Mouse (Mus musculus): ENCODE measurements around the gene Pex10. TPM values are rescaled to one million over a fixed set of nuclear protein-coding genes. Genes with fewer than 3 reads are reported as not detected.

Pex10 gene
- polyA plus RNA-seq, 1 experiment from 2014 or later = 10.3 TPM

DNA sequence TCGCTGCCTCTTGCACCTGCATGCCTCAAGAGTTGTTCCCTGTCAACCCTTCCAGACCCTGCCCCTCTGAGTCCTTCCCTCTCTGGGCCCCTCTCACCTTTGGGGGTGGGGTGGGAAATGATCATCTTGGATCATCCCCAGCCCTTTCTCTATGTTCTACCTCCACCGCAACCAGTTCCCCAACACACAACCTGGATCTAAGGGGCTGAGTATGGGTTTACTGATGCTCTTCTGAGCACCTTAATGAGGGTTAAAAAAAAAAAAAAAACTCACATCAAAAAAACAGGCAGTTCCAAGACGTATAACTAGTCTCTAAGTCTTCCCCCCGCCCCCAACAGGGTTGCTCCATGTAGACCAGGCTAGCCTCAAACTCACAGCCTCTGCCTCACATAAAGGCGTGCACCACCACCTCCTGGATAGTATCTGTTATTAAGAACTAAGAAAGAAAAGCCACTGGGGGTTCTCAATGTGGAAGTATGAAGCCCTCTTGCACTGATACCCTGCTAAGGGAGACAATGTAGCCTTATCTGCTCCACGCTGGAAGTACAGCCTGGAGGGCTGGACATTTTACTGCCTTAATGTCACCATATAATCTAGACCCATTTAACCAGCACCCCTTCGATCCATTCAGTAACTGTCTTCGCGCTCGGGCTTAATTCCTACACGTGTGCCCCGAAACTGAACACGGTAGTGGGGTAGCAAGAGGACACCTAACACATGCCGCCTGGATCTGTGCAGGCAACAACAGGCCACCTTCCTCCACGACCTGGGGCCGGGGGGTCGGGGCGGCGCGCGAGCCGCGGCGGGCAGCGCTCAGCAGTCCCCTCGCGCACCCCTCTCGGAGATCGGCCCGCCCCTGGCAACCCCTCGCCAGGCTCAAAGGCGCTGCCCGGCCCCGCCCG, 18.6 kb downstream of the Pex10 start:
- H3K27ac ChIP-seq = peak overlapping the region; percentile 89
- H3K9me3 ChIP-seq (replicated peaks) = no peaks in the 10 kb centered on the region
- H3K4me2 ChIP-seq = peak overlapping the region; percentile 98
- H3K4me3 ChIP-seq = peak overlapping the region; percentile 87
- peak overlapping the region; percentile 92 for H3K9ac ChIP-seq
- peaks cover 45% of the 10 kb centered on the region for H3K36me3 ChIP-seq
- H3K4me1 ChIP-seq = peaks cover 51% of the 10 kb centered on the region
- H3K27me3 ChIP-seq (replicated peaks) = no peaks in the 10 kb centered on the region
- ATAC-seq = peak; percentile 4; the same call in 1 of the 2 replicates
- 6% methylated on average over 29 of the region's 35 CpGs for WGBS (ENCODE audit: insufficient replicate concordance)

DNA sequence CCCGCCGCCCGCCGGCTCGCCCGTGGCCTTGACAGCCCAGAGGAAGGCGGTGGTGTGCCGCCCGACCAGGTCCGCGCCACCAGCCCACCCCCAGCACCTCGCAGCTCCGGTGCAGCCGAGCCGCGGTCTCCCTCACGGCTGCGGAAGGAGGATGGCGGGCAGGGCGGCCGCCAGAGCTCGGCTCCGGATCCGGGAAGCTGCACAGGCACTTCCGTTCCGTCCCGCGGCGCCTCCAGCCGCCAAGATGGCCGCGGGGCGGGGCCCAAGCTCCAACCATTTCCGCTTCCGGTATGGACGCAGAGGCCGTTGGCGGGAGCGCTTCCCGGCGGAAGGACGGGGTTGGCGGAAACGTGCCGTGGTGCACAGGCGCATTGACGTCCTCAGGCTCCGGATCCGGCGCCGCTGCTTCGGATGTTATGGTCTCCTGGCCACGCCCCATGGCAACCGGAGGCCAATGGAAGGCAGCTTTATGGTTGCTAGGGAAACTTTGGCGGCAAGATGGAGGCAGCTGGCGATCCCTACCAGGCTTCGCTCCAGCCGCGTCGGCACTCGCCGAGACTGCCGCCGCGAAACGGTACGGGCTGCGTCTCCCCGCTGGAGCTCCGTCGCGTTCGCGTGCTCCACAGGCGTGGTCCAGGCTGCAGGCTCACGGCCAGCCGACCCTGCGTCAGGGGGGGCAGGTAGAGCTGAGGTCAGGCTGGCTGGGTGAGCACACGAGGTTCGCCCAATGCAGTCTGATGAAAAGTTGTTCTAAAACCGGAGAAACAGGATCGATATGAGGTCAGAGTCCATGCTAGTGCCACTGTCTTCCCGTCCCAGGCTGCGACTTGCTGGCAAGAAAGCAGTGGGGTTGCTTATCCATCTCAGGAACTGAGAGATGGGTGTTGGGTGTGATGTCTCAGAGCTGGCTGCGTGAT, 19.6 kb downstream of the Pex10 start, which contains the start of the genes Rer1 and Morn1:
Gene Rer1, minus strand, starts transcription at position 275 of the 917 bp plus-strand sequence.
Gene Morn1, plus strand, starts transcription at position 470 of the 917 bp plus-strand sequence.
- Histone ChIP-seq H3K27ac (peak within 1 kb of the TSS; percentile 89), H3K4me3 (peak within 1 kb of the TSS; percentile 87), H3K4me1 (peaks cover 50% of the 10 kb centered on the region), H3K27me3 (replicated peaks) (no peaks in the 10 kb centered on the region), H3K9me3 (replicated peaks) (no peaks in the 10 kb centered on the region), H3K4me2 (peak within 1 kb of the TSS; percentile 98), H3K36me3 (peaks cover 38% of the 10 kb centered on the region), H3K9ac (peak within 1 kb of the TSS; percentile 92)
- WGBS (ENCODE audit: insufficient replicate concordance) = 1% methylated on average over 79 of the region's 85 CpGs
- peak; percentile 96 for ATAC-seq

DNA sequence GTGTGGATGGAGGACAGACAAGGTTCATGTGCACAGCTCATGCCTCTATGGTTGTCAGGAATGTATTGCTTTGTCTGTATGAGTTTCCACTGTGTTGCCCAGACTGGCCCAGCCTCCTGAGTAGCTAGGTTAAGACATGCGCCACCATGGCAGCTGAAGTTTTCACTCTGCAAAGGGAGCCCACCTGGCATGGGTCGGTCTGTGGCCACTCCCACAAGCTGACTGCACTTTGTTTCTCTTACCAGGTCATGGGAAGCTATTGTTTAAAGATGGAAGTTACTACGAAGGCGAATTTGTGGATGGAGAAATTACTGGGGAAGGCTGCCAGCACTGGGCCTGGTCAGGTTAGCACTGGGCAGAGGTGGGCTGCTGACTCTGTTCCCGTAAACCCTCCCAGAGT, 22.4 kb downstream of the Pex10 start:
- Histone ChIP-seq H3K27me3 (replicated peaks) (no peaks in the 10 kb centered on the region), H3K4me2 (no peak overlapping the region), H3K9me3 (replicated peaks) (no peaks in the 10 kb centered on the region), H3K27ac (no peak overlapping the region), H3K4me3 (no peak overlapping the region), H3K9ac (no peak overlapping the region), H3K36me3 (peaks cover 9% of the 10 kb centered on the region), H3K4me1 (peaks cover 25% of the 10 kb centered on the region)
- WGBS (ENCODE audit: insufficient replicate concordance) = 79% methylated on average over 5 of the region's 5 CpGs
- ATAC-seq = no peak

DNA sequence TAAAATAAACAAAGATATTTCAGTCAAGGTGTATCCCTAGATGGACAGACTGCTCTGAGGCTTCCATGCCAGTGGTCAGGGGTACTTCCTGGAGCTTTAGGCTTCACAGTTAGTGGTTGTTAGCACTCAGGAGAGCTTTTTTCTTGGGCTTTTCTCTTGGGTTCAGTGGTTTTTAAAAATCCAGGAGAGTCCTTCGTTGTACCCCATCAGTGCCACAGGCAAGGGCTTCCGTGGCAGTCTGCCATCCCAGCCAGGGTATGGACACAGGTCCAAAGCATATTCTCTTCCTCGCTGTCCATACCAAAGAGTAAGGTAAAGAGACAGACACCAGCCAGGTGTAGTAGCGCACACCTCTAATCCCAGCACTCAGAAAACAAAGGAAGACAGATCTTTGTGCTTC, 23.3 kb downstream of the Pex10 start:
- WGBS (ENCODE audit: insufficient replicate concordance) = 89% methylated on average over 4 of the region's 4 CpGs
- Histone ChIP-seq H3K4me3 (no peak overlapping the region), H3K27ac (no peak overlapping the region), H3K9ac (no peak overlapping the region), H3K9me3 (replicated peaks) (no peaks in the 10 kb centered on the region), H3K36me3 (0 out of 2 replicates have a peak, but pooled peaks cover 5% of the 10 kb centered on the region), H3K4me2 (no peak overlapping the region), H3K27me3 (replicated peaks) (no peaks in the 10 kb centered on the region), H3K4me1 (peaks cover 16% of the 10 kb centered on the region)
- ATAC-seq = no peak

DNA sequence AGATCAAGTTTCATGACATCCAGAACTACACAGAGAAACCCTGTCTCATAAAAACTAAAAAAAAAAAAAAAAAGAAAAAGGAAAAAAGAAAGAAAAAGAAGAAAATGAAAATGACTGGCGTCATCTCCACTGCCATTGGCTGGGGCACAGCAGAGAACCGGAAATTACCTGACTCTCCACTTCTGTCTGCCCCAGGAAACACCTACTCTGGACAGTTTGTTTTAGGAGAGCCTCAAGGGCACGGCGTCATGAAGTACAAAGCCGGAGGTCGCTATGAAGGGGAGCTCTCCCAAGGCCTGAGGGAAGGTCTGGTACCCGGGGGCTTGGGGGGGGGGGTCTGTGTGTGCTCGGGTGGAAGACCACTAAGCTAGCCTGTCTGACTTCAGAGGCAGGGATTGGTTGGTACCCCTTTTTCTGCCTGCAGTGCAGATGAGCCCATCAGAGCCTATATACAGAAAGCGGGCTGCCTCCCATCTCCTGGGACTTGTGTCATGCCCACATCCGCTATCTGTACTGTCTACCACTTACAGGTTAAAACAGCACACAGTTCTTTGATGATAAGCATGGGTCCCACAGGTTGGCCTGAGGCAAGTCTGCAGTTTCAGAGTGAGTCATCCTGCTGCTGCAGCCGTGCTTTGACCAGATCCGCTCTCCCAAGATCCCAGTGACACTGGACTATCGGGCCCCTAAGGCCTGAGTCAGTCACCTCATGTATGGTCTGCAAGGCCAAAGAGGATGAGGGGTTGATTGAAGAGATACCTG, 24.1 kb downstream of the Pex10 start:
- Histone ChIP-seq H3K36me3 (0 out of 2 replicates have a peak, but pooled peaks cover 5% of the 10 kb centered on the region), H3K27ac (no peak overlapping the region), H3K4me1 (peaks cover 14% of the 10 kb centered on the region), H3K9ac (no peak overlapping the region), H3K4me2 (no peak overlapping the region), H3K4me3 (no peak overlapping the region), H3K9me3 (replicated peaks) (no peaks in the 10 kb centered on the region), H3K27me3 (replicated peaks) (no peaks in the 10 kb centered on the region)
- WGBS (ENCODE audit: insufficient replicate concordance) = 84% methylated on average over 13 of the region's 13 CpGs
- ATAC-seq = no peak

DNA sequence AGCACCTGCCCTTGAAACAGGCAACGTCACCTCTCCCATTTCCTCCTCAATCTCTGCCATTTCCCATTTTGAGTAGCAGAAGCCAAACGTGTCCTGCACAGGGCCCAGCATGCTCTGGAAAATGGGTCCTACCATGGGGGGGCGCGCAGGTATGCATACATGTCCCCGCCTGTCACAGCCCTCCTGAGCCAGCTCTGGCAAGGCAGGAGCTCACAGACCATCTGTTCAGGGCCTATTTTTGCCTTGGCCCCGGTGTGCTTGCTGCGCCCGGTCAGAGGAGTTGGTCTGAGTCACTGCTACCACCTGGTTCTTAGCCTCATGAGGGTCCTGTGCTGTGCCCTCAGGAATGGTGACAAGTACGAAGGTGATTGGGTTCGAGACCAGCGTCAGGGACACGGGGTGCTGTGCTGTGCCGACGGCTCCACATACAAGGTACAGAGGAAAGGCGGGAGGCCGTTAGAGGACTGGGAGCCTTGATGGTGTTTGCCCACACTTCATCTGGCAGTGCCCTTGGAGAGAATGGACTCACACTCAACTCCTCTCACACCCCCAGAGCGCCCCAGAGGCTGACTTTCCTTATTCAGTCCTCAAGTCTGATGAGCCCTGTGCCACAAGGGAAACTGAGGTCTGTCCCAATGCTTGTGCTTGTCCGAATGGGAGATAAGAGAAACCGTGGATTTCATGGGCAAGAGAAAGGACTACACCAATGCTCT, 26.1 kb downstream of the Pex10 start:
- H3K36me3 ChIP-seq = 0 out of 2 replicates have a peak, but pooled peaks cover 5% of the 10 kb centered on the region
- H3K4me3 ChIP-seq = no peak overlapping the region
- no peak overlapping the region for H3K27ac ChIP-seq
- H3K4me1 ChIP-seq = 0 out of 2 replicates have a peak, but pooled peaks cover 3% of the 10 kb centered on the region
- no peak overlapping the region for H3K4me2 ChIP-seq
- no peak for ATAC-seq
- 81% methylated on average over 19 of the region's 19 CpGs for WGBS (ENCODE audit: insufficient replicate concordance)
- no peaks in the 10 kb centered on the region for H3K27me3 ChIP-seq (replicated peaks)
- no peak overlapping the region for H3K9ac ChIP-seq
- no peaks in the 10 kb centered on the region for H3K9me3 ChIP-seq (replicated peaks)

DNA sequence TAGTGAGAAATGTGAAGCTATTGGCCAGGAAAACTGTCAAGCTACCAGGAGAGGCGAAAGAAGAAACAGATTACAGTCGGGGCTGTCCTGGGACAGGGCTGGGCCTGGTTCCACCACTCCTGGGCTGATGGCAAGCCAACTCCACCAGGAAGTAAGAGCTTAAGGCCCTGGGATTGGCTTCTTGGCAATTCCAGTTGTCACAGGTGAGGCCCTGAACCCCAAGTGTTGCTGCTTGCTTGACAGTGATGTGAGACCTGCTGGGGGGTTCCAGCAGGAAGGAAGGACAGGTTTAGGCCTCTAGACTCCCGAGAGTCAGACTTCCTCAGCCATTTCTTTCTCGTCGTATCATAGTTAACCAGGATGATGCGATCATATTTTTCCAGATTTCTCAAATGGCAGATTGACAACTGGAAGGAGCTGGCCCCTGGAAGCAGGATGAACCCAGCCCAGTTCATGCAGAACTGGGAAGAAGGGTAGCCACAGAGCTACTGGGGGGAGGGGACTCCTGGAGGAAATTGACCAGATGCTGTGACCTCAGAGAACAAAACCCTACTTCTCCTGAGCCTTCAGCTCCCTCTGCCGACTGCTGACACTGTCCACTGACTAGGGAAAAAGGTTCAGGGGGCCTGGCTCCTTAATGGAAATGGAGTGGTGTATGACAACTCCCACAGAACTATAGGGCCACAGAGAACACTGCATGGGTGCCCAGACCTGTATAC, 26.8 kb downstream of the Pex10 start:
- no peak overlapping the region for H3K27ac ChIP-seq
- no peaks in the 10 kb centered on the region for H3K9me3 ChIP-seq (replicated peaks)
- H3K27me3 ChIP-seq (replicated peaks) = no peaks in the 10 kb centered on the region
- H3K4me2 ChIP-seq = no peak overlapping the region
- H3K4me3 ChIP-seq = no peak overlapping the region
- 0 out of 2 replicates have a peak, but pooled peaks cover 5% of the 10 kb centered on the region for H3K36me3 ChIP-seq
- H3K4me1 ChIP-seq = 0 out of 2 replicates have a peak, but pooled peaks cover 3% of the 10 kb centered on the region
- 67% methylated on average over 7 of the region's 7 CpGs for WGBS (ENCODE audit: insufficient replicate concordance)
- no peak for ATAC-seq
- H3K9ac ChIP-seq = no peak overlapping the region

DNA sequence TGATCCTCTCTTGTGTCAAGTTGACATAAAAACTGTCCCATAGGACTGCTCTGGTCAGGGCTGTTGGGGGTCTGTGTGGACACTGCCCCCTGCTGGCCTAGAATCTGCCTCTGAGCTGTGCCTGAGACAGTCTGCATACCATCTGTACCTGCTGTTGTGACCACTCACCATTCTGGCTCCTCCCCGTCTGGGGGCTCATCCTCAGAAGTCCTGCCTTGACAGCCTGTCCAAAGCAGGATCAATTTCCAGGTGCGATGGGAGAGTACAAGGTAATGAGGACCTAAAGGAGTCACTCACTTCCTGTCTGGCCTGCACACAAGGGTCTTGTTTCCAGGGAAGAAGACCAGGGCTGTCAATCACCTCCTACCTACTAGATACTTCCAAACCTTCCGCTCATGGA, 27.7 kb downstream of the Pex10 start:
- Histone ChIP-seq H3K27me3 (replicated peaks) (no peaks in the 10 kb centered on the region), H3K4me1 (0 out of 2 replicates have a peak, but pooled peaks cover 6% of the 10 kb centered on the region), H3K4me2 (no peak overlapping the region), H3K27ac (no peak overlapping the region), H3K4me3 (no peak overlapping the region), H3K36me3 (0 out of 2 replicates have a peak, but pooled peaks cover 5% of the 10 kb centered on the region), H3K9ac (no peak overlapping the region), H3K9me3 (replicated peaks) (no peaks in the 10 kb centered on the region)
- WGBS (ENCODE audit: insufficient replicate concordance) = 66% methylated on average over 3 of the region's 3 CpGs
- peak; percentile 60 for ATAC-seq

DNA sequence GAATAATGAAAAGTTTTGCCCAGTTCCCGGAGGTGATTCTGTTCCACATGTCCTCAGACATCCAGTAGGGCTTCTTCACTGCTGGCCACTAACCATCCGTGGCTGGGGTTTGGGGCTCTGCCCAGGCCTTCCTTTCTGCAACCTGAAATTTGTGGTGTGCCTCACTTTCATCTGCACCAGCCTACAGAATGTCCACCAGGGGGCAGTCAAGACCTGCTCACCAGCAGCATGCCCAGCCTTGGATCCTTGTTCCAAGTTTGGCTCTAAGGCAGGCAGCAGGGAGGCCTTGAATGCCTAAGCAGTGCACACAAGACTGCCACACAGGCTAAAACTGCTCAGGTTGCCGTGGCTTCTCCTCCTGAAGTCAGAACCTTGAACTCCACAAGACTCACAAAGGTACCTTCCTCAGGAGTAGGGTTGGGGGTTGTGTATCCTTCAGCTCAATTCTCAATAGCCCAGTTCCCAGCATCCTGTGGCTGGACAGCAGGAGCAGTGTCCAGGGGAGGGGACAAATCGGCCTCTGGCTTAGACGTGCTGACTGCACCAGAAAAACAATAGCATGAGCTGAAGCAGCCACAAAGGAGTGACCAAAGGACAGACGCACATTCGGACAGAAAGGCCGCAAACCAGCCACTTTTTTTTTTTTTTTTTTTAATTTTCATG, 28.6 kb downstream of the Pex10 start:
- Histone ChIP-seq H3K27ac (no peak overlapping the region), H3K4me1 (0 out of 2 replicates have a peak, but pooled peaks cover 6% of the 10 kb centered on the region), H3K27me3 (replicated peaks) (no peaks in the 10 kb centered on the region), H3K36me3 (0 out of 2 replicates have a peak, but pooled peaks cover under 1% of the 10 kb centered on the region), H3K4me3 (no peak overlapping the region), H3K4me2 (no peak overlapping the region), H3K9me3 (replicated peaks) (no peaks in the 10 kb centered on the region), H3K9ac (no peak overlapping the region)
- 44% methylated on average over 8 of the region's 8 CpGs for WGBS (ENCODE audit: insufficient replicate concordance)
- ATAC-seq = 0 out of 2 replicates have a peak, but pooled peaks have one; percentile 46

DNA sequence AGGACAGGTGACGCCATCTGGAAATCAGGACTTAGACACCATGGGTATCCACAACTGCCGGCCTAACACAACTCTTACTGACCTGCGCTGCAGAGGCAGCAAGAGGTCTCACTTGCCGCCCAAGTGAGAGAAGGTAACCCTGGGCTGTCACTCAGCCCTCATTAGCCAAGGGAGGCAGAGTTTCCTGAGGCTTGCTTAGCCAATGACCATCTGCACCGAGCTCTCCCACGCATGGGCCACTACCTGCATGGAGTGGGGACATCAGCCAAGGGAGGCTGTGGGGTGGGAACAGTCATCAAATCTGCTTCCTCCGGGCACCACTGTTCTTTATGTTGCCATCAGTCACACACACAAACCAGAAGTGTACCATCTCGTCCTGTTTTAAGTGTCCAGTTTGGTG, 29.2 kb downstream of the Pex10 start:
- Histone ChIP-seq H3K4me1 (0 out of 2 replicates have a peak, but pooled peaks cover 6% of the 10 kb centered on the region), H3K36me3 (no peaks in the 10 kb centered on the region)
- ATAC-seq = no peak

More for the DNA sequence above, 29.2 kb downstream of the Pex10 start:
- no peaks in the 10 kb centered on the region for H3K27me3 ChIP-seq (replicated peaks)
- 81% methylated on average over 8 of the region's 8 CpGs for WGBS (ENCODE audit: insufficient replicate concordance)
- no peak overlapping the region for H3K27ac ChIP-seq
- no peak overlapping the region for H3K9ac ChIP-seq
- no peak overlapping the region for H3K4me2 ChIP-seq
- no peak overlapping the region for H3K4me3 ChIP-seq
- no peaks in the 10 kb centered on the region for H3K9me3 ChIP-seq (replicated peaks)
